Mouse (Mus musculus) lung, adult 2 months (tissue): ENCODE data around the gene Pgap2. TPM values are rescaled to one million over a fixed set of nuclear protein-coding genes. Genes with fewer than 3 reads are reported as not detected.

ENCODE experiments used
- DNase-seq: peaks from one replicate; pipeline ENCODE4 v3.0.0; 2022
- H3K4me1 ChIP-seq: fragments of 200-500 bp; 2 replicates; pipeline ENCODE4 v1.6.1; 2011; ENCODE audit warnings: low read length; ENCODE audit not compliant: control insufficient read depth, insufficient read depth
- H3K4me3 ChIP-seq: fragments of 200-500 bp; replicated peaks from 2 replicates; pipeline ENCODE3; 2011; ENCODE audit warnings: low read depth, mild to moderate bottlenecking, control low read depth, low read length; ENCODE audit errors: extremely low read depth
- CTCF ChIP-seq: fragments of 200-500 bp; IDR thresholded peaks from 2 replicates; pipeline ENCODE4 v1.5.1; 2011; ENCODE audit warnings: mild to moderate bottlenecking, low read length, control low read depth; ENCODE audit not compliant: insufficient read depth
- POLR2A ChIP-seq: fragments of 200-500 bp; IDR thresholded peaks from 2 replicates; pipeline ENCODE4 v1.6.1; 2011; ENCODE audit warnings: low read depth, mild to moderate bottlenecking, control low read depth, low read length, borderline replicate concordance; ENCODE audit errors: extremely low read depth
- WGBS: fragments of 180-500 bp; shearing (Covaris S2); methylation state at CpG from one replicate; pipeline ENCODE4 v1.1.7; 2018; 5-methylcytosine and 5-hydroxymethylcytosine counted together
- polyA plus RNA-seq: library from polyadenylated mRNA; depleted of rRNA; stranded (reverse); fragments of >200 nt; gene quantifications from 2 replicates; pipeline ENCODE4 v1.2.3, GENCODE M21; 2012

The Pgap2 gene
- polyA plus RNA-seq, 1 experiment: 180 TPM

- TF ChIP-seq CTCF (no peak), POLR2A (no peak)
- Histone ChIP-seq H3K4me1 (peaks cover 25% of the 10 kb centered on the region), H3K4me3 (no peak overlapping the region)
- DNase-seq: no peak
- 83% methylated on average over 8 of the region's 8 CpGs for WGBS
Observed at GRCm38 (mm10) chr7:102238686-102239286, 28.8 kb downstream of the Pgap2 start.

- no peak overlapping the region for H3K4me3 ChIP-seq
- no peak for DNase-seq
- peaks cover 32% of the 10 kb centered on the region for H3K4me1 ChIP-seq
- no peak for TF ChIP-seq POLR2A
- TF ChIP-seq CTCF: no peak
- WGBS: 67% methylated on average over 16 of the region's 16 CpGs
Observed at GRCm38 (mm10) chr7:102239591-102239990, 29.6 kb downstream of the Pgap2 start.

- Histone ChIP-seq H3K4me3 (no peak overlapping the region), H3K4me1 (peaks cover 59% of the 10 kb centered on the region)
- TF ChIP-seq POLR2A: no peak
- TF ChIP-seq CTCF: no peak
- WGBS: 55% methylated on average over 5 of the region's 5 CpGs
- DNase-seq: no peak
Observed at GRCm38 (mm10) chr7:102242371-102242770, 32.4 kb downstream of the Pgap2 start.

- Histone ChIP-seq H3K4me1 (peaks cover 64% of the 10 kb centered on the region), H3K4me3 (no peak overlapping the region)
- no peak for DNase-seq
- TF ChIP-seq CTCF (no peak), POLR2A (no peak)
- WGBS: 59% methylated on average over 3 of the region's 3 CpGs
Observed at GRCm38 (mm10) chr7:102242917-102243316, 32.9 kb downstream of the Pgap2 start.

GRCm38 (mm10) chr7:102243870-102244269 is 33.9 kb downstream of the Pgap2 start:
- Histone ChIP-seq H3K4me1 (peaks cover 72% of the 10 kb centered on the region), H3K4me3 (no peak overlapping the region)
- WGBS: 48% methylated on average over 2 of the region's 2 CpGs
- TF ChIP-seq CTCF (no peak), POLR2A (no peak)
- peak; percentile 44 for DNase-seq

GRCm38 (mm10) chr7:102244782-102245535 is 35.0 kb downstream of the Pgap2 start:
- peak; percentile 40 for DNase-seq
- TF ChIP-seq POLR2A (no peak), CTCF (no peak)
- WGBS: 48% methylated on average over 3 of the region's 3 CpGs
- H3K4me3 ChIP-seq: no peak overlapping the region
- peaks cover 70% of the 10 kb centered on the region for H3K4me1 ChIP-seq

GRCm38 (mm10) chr7:102245775-102246174 is 35.8 kb downstream of the Pgap2 start:
- TF ChIP-seq CTCF (no peak), POLR2A (no peak)
- peak; percentile 60 for DNase-seq
- peaks cover 69% of the 10 kb centered on the region for H3K4me1 ChIP-seq
- H3K4me3 ChIP-seq: no peak overlapping the region
- 0% methylated on average over 1 of the region's 1 CpGs for WGBS

- no peak overlapping the region for H3K4me3 ChIP-seq
- no peak for DNase-seq
- peaks cover 67% of the 10 kb centered on the region for H3K4me1 ChIP-seq
- 38% methylated on average over 6 of the region's 6 CpGs for WGBS
- TF ChIP-seq CTCF: no peak
- no peak for TF ChIP-seq POLR2A
Observed at GRCm38 (mm10) chr7:102246265-102246664, 36.3 kb downstream of the Pgap2 start.

- 21% methylated on average over 12 of the region's 12 CpGs for WGBS
- TF ChIP-seq POLR2A (no peak), CTCF (no peak)
- H3K4me3 ChIP-seq: peak overlapping the region; percentile 20
- peaks cover 60% of the 10 kb centered on the region for H3K4me1 ChIP-seq
- DNase-seq: no peak
Observed at GRCm38 (mm10) chr7:102246956-102247797, 37.2 kb downstream of the Pgap2 start.
